Mouse (Mus musculus): ENCODE data around the gene Prdm9. TPM values are rescaled to one million over a fixed set of nuclear protein-coding genes. Genes with fewer than 3 reads are reported as not detected.

Gene Prdm9
- total RNA-seq (2021), result 1 to 10 TPM; 1.3 to 1.7 TPM
- polyA plus RNA-seq (2012; rRNA removed), result 1.4 and 1.8 TPM in 2 replicates
- long read RNA-seq, result 0 reads

- under 1% methylated on average over 43 of the region's 43 CpGs for WGBS
- no peaks in the 10 kb centered on the region for H3K36me3 ChIP-seq (ENCODE audit: control insufficient read depth, insufficient read depth, low read length)
- peak within 1 kb of the TSS; percentile 98 for H3K27ac ChIP-seq
- no peaks in the 10 kb centered on the region; the same call in 1 of the 2 replicates for H3K4me1 ChIP-seq (ENCODE audit: control insufficient read depth, insufficient read depth, low read length)
- intact Hi-C loops (cut with DNase I), result loop anchor here (2.0 to 10.0 kb wide), 3 partner anchors 37 to 619 kb away; partner anchors contain the start of genes 1600012H06Rik, Pdcd2 and Wdr27
- H3K79me2 ChIP-seq (replicated peaks; ENCODE audit: control insufficient read depth, insufficient read depth, low read length), result no peaks in the 10 kb centered on the region
- H3K27me3 ChIP-seq (ENCODE audit: control insufficient read depth, insufficient read depth, low read length), result no peaks in the 10 kb centered on the region
- H3K4me3 ChIP-seq, result peak within 1 kb of the TSS; percentile 66
- H3K9ac ChIP-seq (ENCODE audit: low read depth, low read length), result peak within 1 kb of the TSS; percentile 72
- peak; percentile 99 to 100 for DNase-seq
- peak; percentile 93 for TF ChIP-seq POLR2A (IDR thresholded peaks at IDR 0.05; ENCODE audit: insufficient read depth, low read depth, low read length)
- no peak for TF ChIP-seq CTCF (IDR thresholded peaks at IDR 0.05)
- peak; percentile 5; the same call in 1 of the 2 replicates for TF ChIP-seq EP300 (IDR thresholded peaks at IDR 0.05; ENCODE audit: insufficient read depth, low read depth, low read length)
These were observed at the start of gene Prdm9 for GRCm38 (mm10) chr17:15564014-15564927. Gene Prdm9 (minus strand): TSS chr17:15564354.

- Histone ChIP-seq H3K27me3 (ENCODE audit: control insufficient read depth, insufficient read depth, low read length) (no peaks in the 10 kb centered on the region), H3K4me1 (ENCODE audit: control insufficient read depth, insufficient read depth, low read length) (no peaks in the 10 kb centered on the region), H3K36me3 (ENCODE audit: control insufficient read depth, insufficient read depth, low read length) (no peaks in the 10 kb centered on the region), H3K9ac (ENCODE audit: low read depth, low read length) (no peak overlapping the region), H3K4me3 (no peak overlapping the region), H3K79me2 (replicated peaks; ENCODE audit: control insufficient read depth, insufficient read depth, low read length) (no peaks in the 10 kb centered on the region), H3K27ac (no peak overlapping the region)
- no peak for DNase-seq
- no peak for TF ChIP-seq POLR2A (IDR thresholded peaks at IDR 0.05; ENCODE audit: insufficient read depth, low read depth, low read length)
- no peak for TF ChIP-seq EP300 (IDR thresholded peaks at IDR 0.05; ENCODE audit: insufficient read depth, low read depth, low read length)
- no peak for TF ChIP-seq CTCF (IDR thresholded peaks at IDR 0.05)
- 80% methylated on average over 10 of the region's 11 CpGs for WGBS
- intact Hi-C loops (cut with DNase I), result no loop called here
These were observed 35.3 kb upstream of the Prdm9 start for GRCm38 (mm10) chr17:15599496-15599895.

GRCm38 (mm10) chr17:15591216-15591881 lies 27.2 kb upstream of the Prdm9 start:
- Histone ChIP-seq H3K4me1 (ENCODE audit: control insufficient read depth, insufficient read depth, low read length) (no peaks in the 10 kb centered on the region), H3K79me2 (replicated peaks; ENCODE audit: control insufficient read depth, insufficient read depth, low read length) (no peaks in the 10 kb centered on the region), H3K4me3 (no peak overlapping the region), H3K9ac (ENCODE audit: low read depth, low read length) (no peak overlapping the region), H3K27ac (no peak overlapping the region), H3K36me3 (ENCODE audit: control insufficient read depth, insufficient read depth, low read length) (no peaks in the 10 kb centered on the region), H3K27me3 (ENCODE audit: control insufficient read depth, insufficient read depth, low read length) (no peaks in the 10 kb centered on the region)
- no peak for DNase-seq
- 72% methylated on average over 7 of the region's 7 CpGs for WGBS
- intact Hi-C loops (cut with DNase I), result no loop called here
- TF ChIP-seq EP300 (IDR thresholded peaks at IDR 0.05; ENCODE audit: insufficient read depth, low read depth, low read length) (no peak), POLR2A (IDR thresholded peaks at IDR 0.05; ENCODE audit: insufficient read depth, low read depth, low read length) (no peak), CTCF (IDR thresholded peaks at IDR 0.05) (no peak)

- no peaks in the 10 kb centered on the region for H3K27me3 ChIP-seq (ENCODE audit: control insufficient read depth, insufficient read depth, low read length)
- no peak overlapping the region for H3K9ac ChIP-seq (ENCODE audit: low read depth, low read length)
- no peak overlapping the region for H3K27ac ChIP-seq
- 86% methylated on average over 2 of the region's 2 CpGs for WGBS
- no peaks in the 10 kb centered on the region for H3K79me2 ChIP-seq (replicated peaks; ENCODE audit: control insufficient read depth, insufficient read depth, low read length)
- intact Hi-C loops (cut with DNase I), result no loop called here
- no peak overlapping the region for H3K4me3 ChIP-seq
- TF ChIP-seq POLR2A (IDR thresholded peaks at IDR 0.05; ENCODE audit: insufficient read depth, low read depth, low read length), result no peak
- TF ChIP-seq EP300 (IDR thresholded peaks at IDR 0.05; ENCODE audit: insufficient read depth, low read depth, low read length), result no peak
- TF ChIP-seq CTCF (IDR thresholded peaks at IDR 0.05), result no peak
- DNase-seq, result no peak
- no peaks in the 10 kb centered on the region for H3K36me3 ChIP-seq (ENCODE audit: control insufficient read depth, insufficient read depth, low read length)
- no peaks in the 10 kb centered on the region for H3K4me1 ChIP-seq (ENCODE audit: control insufficient read depth, insufficient read depth, low read length)
These were observed 24.0 kb upstream of the Prdm9 start for GRCm38 (mm10) chr17:15588116-15588515.

- no peak for DNase-seq
- intact Hi-C loops (cut with DNase I), result no loop called here
- H3K9ac ChIP-seq (ENCODE audit: low read depth, low read length), result no peak overlapping the region
- H3K79me2 ChIP-seq (replicated peaks; ENCODE audit: control insufficient read depth, insufficient read depth, low read length), result no peaks in the 10 kb centered on the region
- WGBS, result 41% methylated on average over 4 of the region's 4 CpGs
- H3K4me1 ChIP-seq (ENCODE audit: control insufficient read depth, insufficient read depth, low read length), result no peaks in the 10 kb centered on the region
- H3K36me3 ChIP-seq (ENCODE audit: control insufficient read depth, insufficient read depth, low read length), result no peaks in the 10 kb centered on the region
- no peak overlapping the region for H3K4me3 ChIP-seq
- H3K27ac ChIP-seq, result no peak overlapping the region
- TF ChIP-seq EP300 (IDR thresholded peaks at IDR 0.05; ENCODE audit: insufficient read depth, low read depth, low read length) (no peak), CTCF (IDR thresholded peaks at IDR 0.05) (peak; percentile 49), POLR2A (IDR thresholded peaks at IDR 0.05; ENCODE audit: insufficient read depth, low read depth, low read length) (no peak)
- H3K27me3 ChIP-seq (ENCODE audit: control insufficient read depth, insufficient read depth, low read length), result no peaks in the 10 kb centered on the region
These were observed 21.5 kb upstream of the Prdm9 start for GRCm38 (mm10) chr17:15585691-15586090.
